Mouse (Mus musculus) G1E (cell line): ENCODE measurements around the gene Rogdi.

Experiments
- CTCF ChIP-seq: IDR thresholded peaks from 2 replicates; pipeline ENCODE4 v1.5.1; 2012; ENCODE audit warnings: low read depth, low read length, inconsistent platforms, mixed read lengths
- GATA1 ChIP-seq: IDR thresholded peaks from 2 replicates; pipeline ENCODE4 v1.6.1; 2012; ENCODE audit warnings: borderline replicate concordance, low read length, inconsistent platforms, mixed read lengths
- GATA2 ChIP-seq: IDR thresholded peaks from 2 replicates; pipeline ENCODE4 v1.6.1; 2012; ENCODE audit warnings: low read depth, low read length, inconsistent platforms, borderline replicate concordance
- TAL1 ChIP-seq: conservative IDR thresholded peaks from 2 replicates; pipeline ENCODE4 v1.6.1; 2012; ENCODE audit warnings: low read depth, low read length, inconsistent platforms, mixed read lengths

- TF ChIP-seq CTCF (no peak), GATA2 (no peak), TAL1 (no peak), GATA1 (no peak)
These were observed 44.1 kb downstream of the Rogdi start for GRCm38 (mm10) chr16:4969055-4969843.
